Mouse (Mus musculus) ES-Bruce4 (cell line): ENCODE data around the gene Umad1.

Experiments
- CTCF ChIP-seq: IDR thresholded peaks from one replicate; pipeline ENCODE4 v1.8.1; 2011; ENCODE audit warnings: low read depth, low read length
- EP300 ChIP-seq: IDR thresholded peaks from 2 replicates; pipeline ENCODE4 v1.6.1; 2011; ENCODE audit warnings: low read depth, low read length; ENCODE audit not compliant: insufficient read depth
- POLR2A ChIP-seq: IDR thresholded peaks from one replicate; pipeline ENCODE4 v1.8.1; 2011; ENCODE audit warnings: low read length; ENCODE audit not compliant: insufficient read depth

DNA sequence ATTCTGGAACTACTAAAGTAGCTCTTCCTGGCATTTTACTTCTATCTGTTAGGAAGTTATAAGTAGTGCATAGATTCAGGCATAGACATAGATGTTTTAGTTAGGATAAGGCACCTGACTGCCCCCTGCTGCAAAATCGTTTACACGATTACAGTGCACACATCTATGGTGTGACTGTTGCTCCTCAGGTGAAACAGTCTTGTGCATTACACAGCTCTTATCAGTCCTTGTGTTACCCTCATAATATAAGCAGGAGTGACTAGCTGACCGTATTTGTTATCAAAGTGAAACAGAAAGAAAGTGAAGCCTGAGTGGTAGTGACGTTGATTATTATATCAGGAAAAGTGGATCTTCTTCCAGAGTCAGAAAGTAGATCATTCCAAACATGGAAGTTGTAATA, 84.2 kb downstream of the Umad1 start:
- no peak for TF ChIP-seq CTCF
- TF ChIP-seq POLR2A = no peak
- no peak for TF ChIP-seq EP300
